Mouse (Mus musculus) left cerebral cortex, postnatal 36 days (tissue): ENCODE data around the gene Gemin2. TPM values are rescaled to one million over a fixed set of nuclear protein-coding genes. Genes with fewer than 3 reads are reported as not detected.
"Not testable (repeated sequence)": the region's sequence is repeated elsewhere in the genome, so short reads cannot be mapped to it uniquely, and the experiment has no call there.

Source experiments
- DNase-seq, 2 experiments: peaks; one replicate each; pipeline ENCODE4 v3.0.0; 2021 to 2022; ENCODE audit warnings: low spot score in 2 of 2, mixed read lengths in 1 of 2
- intact Hi-C: fragments of 180-260 bp; cut with DNase I; formaldehyde crosslinking; loops from one replicate; pipeline ENCODE4 v1.15.1; 2025
- total RNA-seq, 2 experiments: library from RNA; stranded (reverse); gene quantifications; 2 replicates each; pipeline ENCODE4 v1.2.3; 2021

Gemin2 gene
- total RNA-seq, 2 experiments from 2014 or later, result 7.0 to 7.3 TPM

DNA sequence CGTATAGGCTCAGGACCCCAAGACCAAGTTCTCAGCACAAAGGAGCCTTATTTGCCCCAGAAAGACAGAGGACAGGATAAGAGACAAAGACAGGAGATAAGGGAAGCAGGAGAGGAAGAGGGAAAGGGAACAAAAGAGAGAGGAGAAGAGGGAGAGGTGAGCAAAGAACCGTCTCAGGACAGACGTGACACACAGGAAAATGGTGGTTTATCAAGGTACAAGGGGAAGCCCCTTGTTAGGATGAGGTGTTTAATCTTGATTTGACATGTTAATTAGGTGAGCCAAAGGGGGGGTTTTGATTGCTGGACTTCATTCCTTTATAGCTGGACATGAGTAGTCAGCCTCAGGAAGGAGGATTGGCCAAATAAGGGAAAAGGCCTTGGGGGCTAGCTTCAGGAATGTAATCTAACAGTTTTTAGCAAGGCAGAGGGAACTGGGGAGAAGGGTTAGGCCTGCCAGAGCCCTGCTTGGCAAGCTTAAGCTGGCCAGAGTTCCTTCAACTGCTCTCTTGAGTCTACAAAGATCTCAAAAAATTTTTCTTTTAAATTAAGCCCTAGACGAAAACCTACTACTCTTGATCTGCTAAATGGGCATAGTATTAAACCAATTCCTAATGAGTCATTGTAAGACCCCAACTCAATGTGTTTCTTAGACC lies 42.1 kb downstream of the Gemin2 start:
- intact Hi-C loops, result no loop called here
- DNase-seq, result no peak

DNA sequence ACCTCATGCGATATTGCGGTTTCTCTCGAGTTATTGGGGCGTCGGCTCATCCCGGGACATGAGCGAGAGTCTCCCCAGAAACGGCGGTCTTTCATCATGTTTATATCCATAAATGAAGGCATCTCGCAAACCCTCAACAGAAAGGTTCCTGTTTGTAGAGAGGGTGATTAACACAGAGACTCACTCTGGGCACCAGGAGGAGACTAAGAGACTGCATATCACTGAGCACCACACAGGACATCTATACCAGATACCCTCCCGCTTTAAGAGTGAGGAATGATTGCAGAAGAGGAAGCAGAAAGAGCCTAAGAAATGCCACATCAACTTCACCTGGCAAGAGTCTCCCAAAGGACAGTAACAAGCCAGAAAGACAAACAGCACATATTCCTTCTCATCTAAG lies 43.0 kb downstream of the Gemin2 start:
- intact Hi-C loops, result no loop called here
- DNase-seq, result no peak

DNA sequence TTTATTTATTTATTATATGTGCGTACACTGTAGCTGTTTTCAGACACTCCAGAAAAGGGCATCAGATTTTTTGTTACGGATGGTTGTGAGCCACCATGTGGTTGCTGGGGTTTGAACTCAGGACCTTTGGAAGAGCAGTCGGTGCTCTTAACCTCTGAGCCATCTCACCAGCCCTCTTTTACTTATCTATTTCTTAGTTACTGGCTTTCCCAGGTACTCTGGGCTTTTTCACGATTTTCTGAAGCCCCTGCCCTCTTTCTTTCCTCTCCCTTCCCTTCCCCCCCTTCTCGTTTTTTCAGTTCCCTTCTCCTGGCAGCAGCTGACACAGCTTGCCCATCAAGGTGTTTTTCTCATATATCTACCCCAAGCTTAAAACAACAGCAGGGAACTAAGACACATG lies 45.0 kb downstream of the Gemin2 start:
- intact Hi-C loops, DNase-seq: not testable (repeated sequence)

DNA sequence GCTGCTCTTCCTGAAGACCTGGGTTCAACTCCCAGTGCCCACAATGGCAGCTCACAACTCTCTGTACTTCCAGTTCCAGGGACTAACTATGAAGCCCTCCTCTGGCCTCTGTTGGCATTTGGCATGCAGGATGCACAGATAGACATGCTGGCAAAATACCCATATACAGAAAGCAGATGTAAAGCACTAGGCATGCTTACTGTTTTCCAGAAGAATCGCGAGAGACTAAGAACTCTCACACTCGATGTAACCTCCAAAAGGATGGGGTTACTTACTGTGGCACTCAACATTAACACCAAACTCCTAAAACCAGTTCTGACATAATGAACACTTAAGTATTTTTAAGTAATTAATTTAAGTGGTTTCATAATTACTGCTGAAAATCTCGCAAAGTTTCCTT lies 47.1 kb downstream of the Gemin2 start:
- DNase-seq, result no peak
- intact Hi-C loops, result loop anchor here (10.0 kb wide), 1 partner anchor 154 kb away; the partner anchor contains the start of gene Fbxo33

DNA sequence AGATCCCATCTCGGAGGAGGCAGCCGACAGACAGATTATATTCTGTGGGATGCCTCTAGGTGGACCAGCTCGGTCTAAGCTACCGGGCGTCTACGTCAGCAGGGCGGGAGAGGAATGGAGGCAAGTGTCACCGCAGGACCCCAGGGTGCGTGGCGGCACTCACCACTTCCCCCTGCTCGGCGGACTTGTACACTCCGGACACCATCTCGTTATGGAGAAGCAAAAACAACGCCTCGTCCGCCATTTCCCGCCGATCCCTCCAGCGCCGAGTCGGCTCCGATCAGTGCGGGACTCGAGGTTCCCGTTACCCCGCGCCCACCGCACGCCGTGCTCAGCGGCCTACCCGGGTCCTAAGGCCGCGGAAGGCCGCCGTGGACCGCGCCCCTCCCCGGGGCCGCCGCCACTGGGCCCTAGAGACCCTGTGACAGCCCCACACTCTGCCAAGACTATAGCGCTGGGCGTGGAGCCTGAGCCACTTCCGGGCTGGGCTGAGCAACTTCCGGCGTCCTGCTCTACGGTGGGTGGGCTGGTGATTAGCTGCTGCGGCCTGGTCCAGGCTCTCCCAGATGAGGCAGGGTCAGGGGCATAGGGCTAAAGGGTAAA lies 47.9 kb downstream of the Gemin2 start, which contains the start of gene Trappc6b:
Trappc6b (minus strand) TSS at position 480 of the 603 bp plus-strand sequence.
- intact Hi-C loops, result loop anchor here (10.0 kb wide), 1 partner anchor 154 kb away; the partner anchor contains the start of gene Fbxo33
- DNase-seq, result peak; percentile 80 to 83

DNA sequence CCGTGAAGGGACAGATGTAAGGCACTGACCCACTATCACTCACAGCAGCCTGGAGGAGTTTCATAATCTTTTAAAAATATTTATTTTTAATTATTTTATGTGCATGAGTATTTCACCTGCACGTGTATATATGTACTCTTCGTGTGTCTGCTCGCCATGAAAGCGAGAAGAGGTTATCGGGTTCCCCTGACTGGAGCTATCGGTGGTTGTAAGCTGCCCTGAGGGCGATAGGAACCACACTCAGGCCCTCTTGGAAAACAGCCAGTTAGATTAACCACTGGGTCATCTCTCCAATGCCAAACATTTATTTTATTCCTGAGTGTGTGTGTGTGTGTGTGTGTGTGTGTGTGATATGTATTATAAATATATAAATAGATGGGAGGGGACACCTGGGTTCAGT lies 51.6 kb downstream of the Gemin2 start:
- intact Hi-C loops, result loop anchor here (10.0 kb wide), 1 partner anchor 150 kb away; the partner anchor contains the start of gene Fbxo33
- DNase-seq, result no peak

DNA sequence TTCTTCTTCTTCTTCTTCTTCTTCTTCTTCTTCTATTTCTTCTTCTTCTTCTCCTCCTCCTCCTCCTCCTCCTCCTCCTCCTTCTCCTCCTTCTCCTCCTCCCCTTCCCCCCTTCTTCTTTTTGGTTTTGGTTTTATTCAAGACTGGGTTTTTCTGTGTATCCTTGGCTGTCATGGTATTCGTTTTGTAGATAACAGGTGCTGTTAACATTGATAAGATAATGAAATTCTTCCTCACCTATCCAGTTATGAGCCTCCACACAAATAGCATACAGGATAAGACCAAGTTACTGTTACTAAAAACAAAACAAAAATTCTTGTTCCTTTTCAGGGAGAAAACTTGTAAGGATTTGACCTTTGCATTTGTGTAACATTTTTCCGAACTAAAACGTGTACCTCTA lies 52.6 kb downstream of the Gemin2 start:
- intact Hi-C loops, result loop anchor here (2.0 to 10.0 kb wide), 3 partner anchors 53 to 149 kb away; partner anchors contain the start of genes Fbxo33, Gemin2 and Sec23a
- DNase-seq, result no peak

GRCm38 (mm10) chr12:59066448-59067077 lies 53.4 kb downstream of the Gemin2 start, which contains the start of gene Pnn:
Pnn (plus strand) TSS chr12:59066884.
- DNase-seq, result peak; percentile 97 to 98
- intact Hi-C loops, result loop anchor here (2.0 to 10.0 kb wide), 3 partner anchors 54 to 148 kb away; partner anchors contain the start of genes Fbxo33, Gemin2 and Sec23a

DNA sequence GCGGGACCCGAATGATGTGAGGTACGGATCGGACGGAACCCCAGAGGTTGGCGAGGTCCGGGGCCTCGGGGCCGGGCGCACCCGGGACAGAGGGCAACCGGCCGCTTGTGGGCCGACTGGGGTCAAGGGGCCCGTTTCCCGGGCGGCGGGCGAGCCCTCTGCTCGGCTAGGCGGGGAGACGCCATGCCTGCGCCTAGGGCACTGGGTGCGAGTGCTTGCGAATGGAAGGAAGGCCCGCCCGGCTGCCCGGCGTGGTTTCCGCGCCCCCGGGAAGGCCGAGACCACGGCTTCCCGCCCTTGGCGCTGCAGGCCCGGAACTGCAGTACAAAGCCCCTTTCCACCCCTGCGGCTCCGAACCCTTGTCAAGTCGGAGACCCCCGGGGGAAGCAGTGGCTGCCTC lies 53.9 kb downstream of the Gemin2 start:
- intact Hi-C loops, result loop anchor here (2.0 to 10.0 kb wide), 3 partner anchors 54 to 148 kb away; partner anchors contain the start of genes Fbxo33, Gemin2 and Sec23a
- DNase-seq, result no peak

DNA sequence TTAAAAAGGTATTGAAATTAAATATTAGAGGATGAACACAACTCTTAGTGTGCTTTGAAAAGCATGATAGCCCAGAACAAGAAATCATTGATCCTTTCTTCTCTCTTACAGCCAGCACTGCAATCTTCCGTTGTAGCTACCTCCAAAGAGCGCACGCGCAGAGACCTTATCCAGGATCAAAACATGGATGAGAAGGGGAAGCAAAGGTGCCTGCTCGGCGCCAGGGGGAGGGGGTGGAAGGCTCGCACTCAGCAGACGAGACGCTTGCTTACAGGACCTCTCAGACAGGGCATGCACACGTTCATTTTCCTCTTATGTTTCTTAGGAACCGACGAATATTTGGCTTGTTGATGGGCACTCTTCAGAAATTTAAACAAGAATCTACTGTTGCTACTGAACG lies 55.6 kb downstream of the Gemin2 start:
- intact Hi-C loops, result loop anchor here (10.0 kb wide), 1 partner anchor 146 kb away; the partner anchor contains the start of gene Fbxo33
- no peak for DNase-seq

GRCm38 (mm10) chr12:59072286-59072685 lies 59.1 kb downstream of the Gemin2 start:
- intact Hi-C loops, result no loop called here
- peak; percentile 29 to 46 for DNase-seq

DNA sequence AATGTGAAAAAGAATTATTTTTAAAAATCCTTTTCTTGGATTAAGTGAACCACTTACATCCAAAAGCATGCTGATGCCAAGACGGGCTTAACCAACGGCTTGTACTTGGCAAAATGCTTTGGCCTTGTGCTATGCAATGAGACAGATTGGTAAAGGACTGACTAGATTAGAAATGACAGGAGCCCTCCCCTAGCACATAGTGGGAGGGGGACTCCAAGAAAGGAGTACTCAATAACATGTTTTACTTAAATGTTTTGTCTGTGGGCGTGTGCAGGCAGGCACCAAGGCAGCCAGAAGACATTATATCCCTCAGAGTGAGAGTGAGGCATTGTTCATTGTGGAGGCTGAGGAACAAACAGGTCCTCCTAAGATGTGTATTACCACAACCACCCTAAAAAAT lies 60.9 kb downstream of the Gemin2 start:
- peak; percentile 17 to 23 for DNase-seq

GRCm38 (mm10) chr12:59076996-59077395 lies 63.8 kb downstream of the Gemin2 start:
- intact Hi-C loops, result no loop called here

More for the DNA sequence above, 60.9 kb downstream of the Gemin2 start:
- intact Hi-C loops, result no loop called here

DNA sequence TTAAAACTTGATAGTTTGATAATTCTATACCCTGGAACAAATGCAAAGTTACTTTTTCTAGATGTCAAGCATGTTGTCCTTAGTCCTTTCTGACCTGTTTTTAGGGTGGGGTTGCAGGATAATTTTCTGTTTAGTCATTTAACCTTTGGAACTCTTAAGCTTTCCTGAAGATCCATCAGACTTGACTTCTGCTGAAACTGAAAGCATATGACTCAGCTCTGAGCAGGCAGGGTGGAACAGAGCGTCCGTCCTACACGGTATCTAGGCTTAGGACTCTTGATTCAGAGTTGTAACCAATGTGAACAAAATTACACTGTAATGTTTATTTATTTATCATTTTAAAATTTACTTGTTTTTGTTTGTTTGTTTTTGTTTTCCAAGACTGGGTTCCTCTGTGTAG lies 64.7 kb downstream of the Gemin2 start:
- no peak for DNase-seq
- intact Hi-C loops, result no loop called here

More at GRCm38 (mm10) chr12:59076996-59077395, 63.8 kb downstream of the Gemin2 start:
- DNase-seq, result no peak

Other genes starting within 250 kb of the Gemin2 start
- 100 to 1,000 TPM in 1 of 2 experiments, 10 to 100 TPM in 1; 96.3 to 103 TPM for gene Sec23a, start 1.4 kb upstream of the Gemin2 start, total RNA-seq
- gene Trappc6b, start 48.1 kb downstream of the Gemin2 start, total RNA-seq, result 100 to 1,000 TPM; 117 to 122 TPM
- gene Pnn, start 53.5 kb downstream of the Gemin2 start, total RNA-seq, result 10 to 100 TPM; 49.3 to 71.7 TPM
- gene Mia2, start 82.4 kb downstream of the Gemin2 start, total RNA-seq, result 10 to 100 TPM; 41.3 to 51.0 TPM
- 10 to 100 TPM; 62.7 to 68.2 TPM for gene Fbxo33, start 206.3 kb downstream of the Gemin2 start, total RNA-seq